Mouse (Mus musculus) embryonic facial prominence, embryonic 11.5 days (tissue): ENCODE data around the gene Ank. TPM values are rescaled to one million over a fixed set of nuclear protein-coding genes. Genes with fewer than 3 reads are reported as not detected.

Source experiments
- ATAC-seq: fragments of 200-750 bp; cut with Nextera tagmentation; replicated peaks from 2 replicates; pipeline ENCODE4 v1.8.0; 2017; ENCODE audit warnings: low read depth; ENCODE audit not compliant: insufficient number of reproducible peaks, low FRiP score, low TSS enrichment
- DNase-seq: peaks from one replicate; pipeline ENCODE4 v3.0.0-alpha.2; 2015; ENCODE audit warnings: low spot score
- H3K27ac ChIP-seq: fragments of 300-500 bp; sonication (generic); replicated peaks from 2 replicates; pipeline ENCODE4 v1.5.1; 2014; ENCODE audit warnings: mild to moderate bottlenecking, low read depth, low read length, control low read depth
- H3K27me3 ChIP-seq: fragments of 300-500 bp; sonication (generic); 2 replicates; pipeline ENCODE4 v1.6.1; 2014; ENCODE audit warnings: mild to moderate bottlenecking, low read length, moderate library complexity, mixed read lengths; ENCODE audit not compliant: control insufficient read depth, insufficient read depth
- H3K36me3 ChIP-seq: fragments of 300-500 bp; sonication (generic); replicated peaks from 2 replicates; pipeline ENCODE4 v1.6.1; 2014; ENCODE audit warnings: low read depth, mild to moderate bottlenecking, low read length, moderate library complexity, mixed read lengths; ENCODE audit not compliant: control insufficient read depth, insufficient read depth
- H3K4me1 ChIP-seq: fragments of 300-500 bp; sonication (generic); 2 replicates; pipeline ENCODE4 v1.6.1; 2014; ENCODE audit warnings: low read length, mixed read lengths; ENCODE audit not compliant: control insufficient read depth, insufficient read depth
- H3K4me2 ChIP-seq: fragments of 300-500 bp; sonication (generic); 2 replicates; pipeline ENCODE4 v1.6.1; 2014; ENCODE audit warnings: low read depth, mild to moderate bottlenecking, control low read depth, low read length, moderate library complexity
- H3K4me3 ChIP-seq: fragments of 300-500 bp; sonication (generic); 2 replicates; pipeline ENCODE4 v1.5.1; 2014; ENCODE audit warnings: low read depth, low read length, control low read depth
- H3K9ac ChIP-seq: fragments of 300-500 bp; sonication (generic); replicated peaks from 2 replicates; pipeline ENCODE4 v1.6.1; 2014; ENCODE audit warnings: mild to moderate bottlenecking, control low read depth, low read length
- H3K9me3 ChIP-seq: fragments of 300-500 bp; sonication (generic); replicated peaks from 2 replicates; pipeline ENCODE4 v1.6.1; 2016; ENCODE audit warnings: mild to moderate bottlenecking, low read length, inconsistent platforms, mixed read lengths; ENCODE audit not compliant: control insufficient read depth
- WGBS: fragments of 180-500 bp; shearing (Covaris S2); extraction: QIAGEN DNeasy Blood & Tissue Kit; methylation state at CpG from one replicate; pipeline ENCODE4 v1.1.7; 2014; 5-methylcytosine and 5-hydroxymethylcytosine counted together
- polyA plus RNA-seq: library from polyadenylated mRNA; unstranded; fragments of >200 nt; fragmentation: Nextera tagmentation; extraction: Ambion mirVana; gene quantifications from 2 replicates; pipeline ENCODE4 v1.2.1, GENCODE M21; 2014

The Ank gene
- polyA plus RNA-seq, 1 experiment from 2014 or later = 8.1 TPM

DNA sequence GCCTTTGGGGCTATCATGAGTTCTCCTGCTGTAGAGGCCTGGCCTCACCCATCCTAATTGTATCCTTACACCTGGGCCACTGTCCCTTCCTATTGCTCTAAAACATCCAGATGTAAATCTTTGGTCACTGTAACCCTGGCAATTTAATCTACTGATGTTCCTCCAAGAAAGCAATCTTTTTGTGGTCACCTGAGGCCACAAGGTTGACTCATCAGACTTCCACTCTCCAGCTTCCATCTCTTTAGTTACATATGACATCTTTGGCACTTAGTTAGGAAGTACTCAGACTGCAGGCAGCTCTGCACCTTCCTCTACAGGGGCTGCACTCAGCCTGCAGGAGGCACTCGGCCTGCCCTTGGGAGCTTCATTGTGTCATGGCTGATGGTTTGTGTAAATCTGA lies 110.4 kb downstream of the Ank start:
- Histone ChIP-seq H3K4me2 (no peak overlapping the region), H3K4me3 (no peak overlapping the region), H3K9me3 (no peaks in the 10 kb centered on the region), H3K27me3 (no peaks in the 10 kb centered on the region), H3K9ac (no peak overlapping the region), H3K36me3 (no peaks in the 10 kb centered on the region), H3K27ac (no peak overlapping the region), H3K4me1 (no peaks in the 10 kb centered on the region)
- no peak for ATAC-seq
- WGBS = 79% methylated on average over 1 of the region's 1 CpGs
- DNase-seq = no peak

DNA sequence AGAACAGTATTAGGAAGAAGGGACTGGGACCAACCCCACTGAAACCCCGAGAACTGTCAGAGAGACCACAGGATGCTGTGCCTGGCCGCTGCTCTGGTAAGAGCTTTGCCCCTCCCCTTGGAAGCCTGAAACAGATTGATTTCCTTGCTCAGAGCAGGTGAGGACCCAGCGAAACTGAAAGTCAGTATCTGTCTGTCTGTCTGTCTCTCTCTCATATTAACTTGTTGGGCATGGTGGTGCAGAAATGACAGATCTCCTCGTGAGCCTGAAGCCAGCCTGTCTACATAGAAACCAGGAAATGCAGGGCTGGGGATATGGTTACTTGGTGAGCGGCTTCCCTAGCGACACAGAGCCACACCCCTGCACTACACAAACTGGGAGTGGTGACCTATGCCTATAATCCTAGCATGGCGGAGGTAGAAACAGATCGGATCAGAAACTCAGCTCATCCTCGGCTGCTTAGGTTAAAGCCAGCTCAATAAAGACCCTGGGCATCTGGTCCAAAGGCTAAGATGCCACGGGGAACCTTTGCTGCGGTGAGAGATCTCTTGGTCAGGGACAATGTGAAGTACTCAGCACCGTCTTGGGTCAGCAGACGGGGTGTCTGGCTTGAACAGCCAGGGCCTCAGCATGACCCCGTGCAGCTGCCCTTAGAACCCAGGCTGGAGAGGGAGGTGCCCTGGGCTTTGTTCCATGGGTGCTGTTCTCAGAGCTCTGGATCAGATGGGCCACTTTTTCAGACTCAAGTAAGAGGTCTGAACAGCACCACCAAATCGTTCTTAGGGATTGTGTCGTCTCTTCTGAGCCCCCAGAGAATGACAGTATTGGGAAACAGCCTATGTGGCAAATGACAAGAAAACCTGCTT lies 111.7 kb downstream of the Ank start:
- Histone ChIP-seq H3K4me2 (no peak overlapping the region), H3K4me3 (no peak overlapping the region), H3K4me1 (no peaks in the 10 kb centered on the region), H3K9ac (no peak overlapping the region), H3K9me3 (no peaks in the 10 kb centered on the region), H3K27me3 (no peaks in the 10 kb centered on the region), H3K36me3 (no peaks in the 10 kb centered on the region), H3K27ac (no peak overlapping the region)
- no peak for ATAC-seq
- no peak for DNase-seq
- WGBS = 76% methylated on average over 16 of the region's 16 CpGs

GRCm38 (mm10) chr15:27578918-27579317 lies 112.4 kb downstream of the Ank start:
- no peak for DNase-seq
- no peaks in the 10 kb centered on the region for H3K9me3 ChIP-seq
- no peak for ATAC-seq
- H3K4me2 ChIP-seq = no peak overlapping the region
- WGBS = 93% methylated on average over 6 of the region's 6 CpGs
- H3K4me3 ChIP-seq = no peak overlapping the region
- H3K9ac ChIP-seq = no peak overlapping the region
- H3K4me1 ChIP-seq = no peaks in the 10 kb centered on the region
- no peaks in the 10 kb centered on the region for H3K27me3 ChIP-seq
- H3K36me3 ChIP-seq = no peaks in the 10 kb centered on the region
- no peak overlapping the region for H3K27ac ChIP-seq

DNA sequence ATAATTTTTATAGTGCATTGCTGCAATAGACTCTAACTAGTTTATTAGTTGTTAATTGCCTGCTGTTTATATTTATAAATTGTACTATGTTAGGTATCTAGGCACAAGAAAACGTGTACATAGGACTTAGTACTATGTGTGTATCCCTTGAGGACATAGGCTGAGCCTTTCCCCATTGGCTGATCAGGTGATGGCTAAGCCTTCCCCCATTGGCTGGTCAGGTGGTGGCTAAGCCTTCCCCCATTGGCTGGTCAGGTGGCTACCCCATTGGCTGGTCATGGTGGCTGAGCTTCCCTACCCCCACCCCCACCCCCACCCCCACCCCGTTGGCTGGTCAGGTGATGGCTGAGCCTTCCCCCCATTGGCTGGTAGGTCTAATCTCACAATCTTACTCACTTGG lies 113.4 kb downstream of the Ank start:
- Histone ChIP-seq H3K27me3 (no peaks in the 10 kb centered on the region), H3K4me3 (no peak overlapping the region), H3K9ac (no peak overlapping the region), H3K9me3 (no peaks in the 10 kb centered on the region), H3K36me3 (no peaks in the 10 kb centered on the region), H3K4me2 (no peak overlapping the region), H3K4me1 (no peaks in the 10 kb centered on the region), H3K27ac (no peak overlapping the region)
- ATAC-seq (no peak), DNase-seq (no peak)
- WGBS = 91% methylated on average over 2 of the region's 2 CpGs

- 82% methylated on average over 2 of the region's 2 CpGs for WGBS
Measured at GRCm38 (mm10) chr15:27580771-27581170, 114.3 kb downstream of the Ank start.

DNA sequence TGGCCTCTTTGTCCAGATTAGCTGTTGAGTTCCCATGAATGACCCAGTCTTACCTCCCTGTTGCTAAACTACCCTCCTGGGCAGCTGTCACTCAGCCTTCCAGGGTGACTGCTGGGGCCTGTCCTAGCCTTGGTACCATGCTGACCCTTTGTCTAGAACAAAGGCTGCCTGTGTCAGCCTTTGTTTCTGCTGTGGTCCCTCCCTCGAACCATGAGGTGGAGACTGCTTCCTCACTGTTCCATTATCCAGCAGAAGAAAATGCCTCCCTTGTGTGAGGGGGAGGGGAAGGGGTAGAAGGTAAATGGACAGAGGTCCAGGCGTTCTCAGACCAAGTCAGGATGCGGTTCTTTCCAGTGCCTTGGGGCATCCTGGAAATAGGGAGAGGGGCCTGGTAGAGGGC lies 115.2 kb downstream of the Ank start:
- no peak overlapping the region for H3K4me3 ChIP-seq
- 22% methylated on average over 3 of the region's 3 CpGs for WGBS
- no peak overlapping the region for H3K27ac ChIP-seq
- H3K36me3 ChIP-seq = no peaks in the 10 kb centered on the region
- no peaks in the 10 kb centered on the region for H3K4me1 ChIP-seq
- no peak overlapping the region for H3K4me2 ChIP-seq
- ATAC-seq = peak; percentile 73; the same call in 1 of the 2 replicates
- no peaks in the 10 kb centered on the region for H3K9me3 ChIP-seq
- no peak for DNase-seq
- H3K9ac ChIP-seq = no peak overlapping the region
- H3K27me3 ChIP-seq = no peaks in the 10 kb centered on the region

More at GRCm38 (mm10) chr15:27580771-27581170, 114.3 kb downstream of the Ank start:
- Histone ChIP-seq H3K4me3 (no peak overlapping the region), H3K4me2 (no peak overlapping the region), H3K9ac (no peak overlapping the region), H3K27ac (no peak overlapping the region), H3K36me3 (no peaks in the 10 kb centered on the region), H3K27me3 (no peaks in the 10 kb centered on the region), H3K4me1 (no peaks in the 10 kb centered on the region), H3K9me3 (no peaks in the 10 kb centered on the region)
- ATAC-seq = no peak
- DNase-seq = no peak

DNA sequence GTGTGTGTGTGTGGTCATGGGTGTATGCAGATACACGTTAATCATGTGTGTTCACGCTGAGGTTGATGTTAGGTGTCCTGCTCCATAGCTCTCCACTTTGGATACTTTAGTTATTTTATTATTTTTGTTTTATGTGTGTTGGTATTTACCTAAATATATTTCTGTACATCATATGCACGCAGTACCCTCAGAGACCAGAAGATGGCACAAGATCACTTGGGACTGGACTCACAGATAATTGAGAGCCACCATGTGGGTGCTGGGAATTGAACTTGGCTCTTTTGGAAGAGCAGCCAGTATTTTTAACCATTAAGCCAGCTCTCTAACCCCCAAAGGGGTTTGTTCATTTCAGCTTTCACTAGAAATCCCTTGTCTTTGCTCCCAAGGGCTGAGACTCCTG lies 116.0 kb downstream of the Ank start:
- no peaks in the 10 kb centered on the region for H3K36me3 ChIP-seq
- no peak overlapping the region for H3K9ac ChIP-seq
- no peak for ATAC-seq
- H3K27ac ChIP-seq = no peak overlapping the region
- 95% methylated on average over 3 of the region's 3 CpGs for WGBS
- H3K27me3 ChIP-seq = no peaks in the 10 kb centered on the region
- no peak for DNase-seq
- H3K4me2 ChIP-seq = no peak overlapping the region
- no peak overlapping the region for H3K4me3 ChIP-seq
- H3K4me1 ChIP-seq = no peaks in the 10 kb centered on the region
- H3K9me3 ChIP-seq = no peaks in the 10 kb centered on the region

- no peak for ATAC-seq
- no peaks in the 10 kb centered on the region for H3K9me3 ChIP-seq
- no peak overlapping the region for H3K4me2 ChIP-seq
- H3K4me3 ChIP-seq = no peak overlapping the region
- H3K9ac ChIP-seq = no peak overlapping the region
- no peaks in the 10 kb centered on the region for H3K4me1 ChIP-seq
- no peaks in the 10 kb centered on the region for H3K27me3 ChIP-seq
- H3K27ac ChIP-seq = no peak overlapping the region
- WGBS = 85% methylated on average over 4 of the region's 4 CpGs
- H3K36me3 ChIP-seq = no peaks in the 10 kb centered on the region
- DNase-seq = peak; percentile 50
Measured at GRCm38 (mm10) chr15:27583042-27583441, 116.6 kb downstream of the Ank start.
